12 mouse cellular contexts compared by ENCODE assay signal in genomic region chr3:96463891-96464290, GRCm38 (mm10). TPM values are rescaled to one million over a fixed set of nuclear protein-coding genes. Genes with fewer than 3 reads are reported as not detected.
A peak's percentile ranks its signal among the peaks of the same experiment; 100 is the strongest.
DNase-seq lines count a peak whose midpoint lies in the region; ATAC-seq lines count a peak whose summit lies in the region.
"Had no signal": no experiment of that assay in that cellular context is flagged by ENCODE, and none has a peak within 500 bp of the region (broad histone marks: within the 10 kb centered on the region; RNA-seq: fewer than 3 reads in every experiment).

No protein-coding gene starts in this region.

- H3K4me2 ChIP-seq in heart, embryonic 16.5 days (ENCODE audit: low read depth, low read length), result peak overlapping the region; percentile 15; the same call in 1 of the 2 replicates
- H3K4me2 ChIP-seq: stomach, embryonic 15.5 days had no signal

- H3K4me3 ChIP-seq in heart, embryonic 16.5 days (ENCODE audit: low read length), result peak overlapping the region; percentile 12
- peak overlapping the region; percentile 47 for H3K4me3 ChIP-seq in limb, embryonic 10.5 days
- H3K4me3 ChIP-seq: stomach, embryonic 15.5 days had no signal

- DNase-seq in heart, adult 8-10 months (ENCODE audit: low spot score), result no peak
- peak; percentile 37 for DNase-seq in testis, postnatal 14 days (ENCODE audit: low spot score)
- no peak for DNase-seq in testis, postnatal 10 days (ENCODE audit: low spot score)
- DNase-seq in limb, embryonic 10.5 days (ENCODE audit: low spot score), result peak; percentile 86
- no peak for DNase-seq in cerebellum, adult 8-10 months
- no peak for DNase-seq in left cerebral cortex, adult 9 months (ENCODE audit: low spot score in 2 of 2)

- H3K4me1 ChIP-seq in heart, embryonic 16.5 days (ENCODE audit: control insufficient read depth, insufficient read depth, low read length), result no peaks in the 10 kb centered on the region
- peaks cover 21% of the 10 kb centered on the region for H3K4me1 ChIP-seq in limb, embryonic 10.5 days
- H3K4me1 ChIP-seq: stomach, embryonic 15.5 days had no signal

- no peaks in the 10 kb centered on the region for H3K9me3 ChIP-seq in heart, embryonic 16.5 days (replicated peaks; ENCODE audit: control insufficient read depth, low read length)
- no peaks in the 10 kb centered on the region for H3K9me3 ChIP-seq in limb, embryonic 10.5 days (replicated peaks)
- H3K9me3 ChIP-seq: stomach, embryonic 15.5 days had no signal

- WGBS in heart, embryonic 16.5 days, result 21% methylated on average over 25 of the region's 25 CpGs
- 1% methylated on average over 25 of the region's 25 CpGs for WGBS in limb, embryonic 10.5 days

- no peak for ATAC-seq in heart, embryonic 16.5 days (replicated peaks; ENCODE audit: extremely low read depth, insufficient read depth, low FRiP score)
- ATAC-seq in inflammation-experienced regulatory T-cells, adult 6 months, result no peak

- H3K27me3 ChIP-seq in heart, embryonic 16.5 days (ENCODE audit: control insufficient read depth, insufficient read depth, low read length), result 0 out of 2 replicates have a peak, but pooled peaks cover 4% of the 10 kb centered on the region
- peaks cover 5% of the 10 kb centered on the region; the same call in 1 of the 2 replicates for H3K27me3 ChIP-seq in limb, embryonic 10.5 days (ENCODE audit: low read depth, poor library complexity, severe bottlenecking)

- no peak overlapping the region for H3K27ac ChIP-seq in heart, embryonic 16.5 days (ENCODE audit: low read length)
- H3K27ac ChIP-seq in limb, embryonic 10.5 days, result peak overlapping the region; percentile 71; the same call in 1 of the 2 replicates
- H3K27ac ChIP-seq: kidney, postnatal 0 days; stomach, embryonic 15.5 days had no signal

- peak overlapping the region; percentile 43; the same call in 1 of the 2 replicates for H3K9ac ChIP-seq in heart, embryonic 16.5 days (ENCODE audit: low read length)
- H3K9ac ChIP-seq: stomach, embryonic 15.5 days had no signal

- no peaks in the 10 kb centered on the region for H3K36me3 ChIP-seq in heart, embryonic 16.5 days (ENCODE audit: control insufficient read depth, insufficient read depth)
- H3K36me3 ChIP-seq in limb, embryonic 10.5 days, result no peaks in the 10 kb centered on the region
- H3K36me3 ChIP-seq: stomach, embryonic 15.5 days had no signal

RNA-seq across cellular contexts. Expression of gene BC107364, which starts 11.8 kb away (rescaled TPM):
- polyA plus RNA-seq in heart, embryonic 16.5 days (2015; fragmentation: Nextera tagmentation; extraction: Ambion mirVana), result 1.3 and 1.5 TPM in 2 replicates
- total RNA-seq in heart, adult 8-10 months (2022), result not detected
- polyA plus RNA-seq in limb, embryonic 10.5 days (2016; fragmentation: Nextera tagmentation; extraction: Ambion mirVana), result 0.14 TPM in 1 of 2 replicates, not detected in the other
- not detected for polyA plus RNA-seq in inflammation-experienced regulatory T-cells, adult 6 months (2017; shearing (Covaris generic))
- total RNA-seq: liver, adult 2 months; neutrophil, adult 5-6 weeks had no signal
- polyA plus RNA-seq: liver, adult 2 months had no signal

Comparison
In these comparisons a context has a peak if more than half of its experiments do, and no peak if none do; other contexts are left out.
1. DNase-seq: peak in testis, postnatal 14 days (single experiment) and limb, embryonic 10.5 days (single experiment); none in heart, adult 8-10 months (single experiment), testis, postnatal 10 days (single experiment), cerebellum, adult 8-10 months (single experiment) and left cerebral cortex, adult 9 months (0 of 2).